Mouse (Mus musculus) neural tube, embryonic 14.5 days (tissue): ENCODE results near the gene Fam199x. TPM values are rescaled to one million over a fixed set of nuclear protein-coding genes. Genes with fewer than 3 reads are reported as not detected.

Source experiments
- polyA plus RNA-seq: library from polyadenylated mRNA; unstranded; fragments of >200 nt; fragmentation: Nextera tagmentation; extraction: Ambion mirVana; gene quantifications from 2 replicates; pipeline ENCODE4 v1.2.1, GENCODE M21; 2014

Fam199x gene
- polyA plus RNA-seq, 1 experiment from 2014 or later = 9.8 TPM

Other genes starting within 250 kb of the Fam199x start
- gene Plp1, start 226.9 kb upstream of the Fam199x start, polyA plus RNA-seq = 7.3 and 22.5 TPM in 2 replicates
- gene Rab9b, start 180.8 kb upstream of the Fam199x start, polyA plus RNA-seq = 29.1 and 29.8 TPM in 2 replicates
- gene H2bfm, start 122.3 kb upstream of the Fam199x start, polyA plus RNA-seq = not detected in 2 replicates
- 105 and 112 TPM in 2 replicates for gene Tmsb15b2, start 74.1 kb upstream of the Fam199x start, polyA plus RNA-seq
- 12.4 and 12.6 TPM in 2 replicates for gene Tmsb15l, start 72.7 kb upstream of the Fam199x start, polyA plus RNA-seq
- 40.9 and 45.1 TPM in 2 replicates for gene Tmsb15b1, start 72.7 kb upstream of the Fam199x start, polyA plus RNA-seq
- 366 and 415 TPM in 2 replicates for gene Zcchc18, start 56.4 kb upstream of the Fam199x start, polyA plus RNA-seq
- gene Slc25a53, start 11.3 kb upstream of the Fam199x start, polyA plus RNA-seq = 13.1 and 15.1 TPM in 2 replicates
- not detected in 2 replicates for gene Esx1, start 72.5 kb downstream of the Fam199x start, polyA plus RNA-seq